Mouse (Mus musculus): Measurements from ENCODE around the gene Letm1.

Letm1 gene

DNA sequence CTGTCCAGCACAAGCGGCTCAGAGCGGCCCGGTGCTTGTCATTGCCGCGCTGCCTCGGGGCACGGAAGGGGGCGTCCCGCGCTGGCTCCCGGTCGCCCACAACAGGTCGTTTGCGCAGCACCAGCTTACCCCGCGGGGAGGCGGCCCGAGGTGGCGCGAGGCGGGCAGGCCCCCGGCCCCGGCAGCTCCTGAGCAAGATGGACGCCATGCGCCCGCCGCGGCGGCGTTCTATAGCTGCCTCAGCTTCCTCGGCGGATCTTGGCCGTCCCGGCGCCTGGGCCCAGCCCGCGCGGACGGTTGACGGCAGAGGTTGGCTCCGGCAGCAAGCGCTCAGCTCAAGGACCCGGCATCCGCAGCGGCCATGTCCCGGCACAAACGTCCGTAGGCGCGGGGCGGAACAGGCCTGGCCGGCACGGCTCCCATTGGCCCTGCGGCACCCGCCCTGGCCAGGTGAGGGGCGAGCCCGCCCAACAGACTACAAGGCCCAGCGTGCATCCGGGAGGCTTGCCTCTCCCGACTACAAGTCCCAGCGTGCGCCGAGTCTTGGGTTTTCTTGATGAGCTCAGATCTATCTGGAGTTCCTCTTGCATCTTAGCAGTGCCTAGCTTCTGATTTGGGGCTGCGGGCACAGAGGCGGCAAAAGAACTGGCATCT lies at the start of gene Letm1:
Letm1 (minus strand) TSS at position 473 of the 654 bp plus-strand sequence.
- peak; percentile 87 to 89 for DNase-seq (ENCODE audit: low read depth in 2 of 2, low spot score in 2 of 2)

DNA sequence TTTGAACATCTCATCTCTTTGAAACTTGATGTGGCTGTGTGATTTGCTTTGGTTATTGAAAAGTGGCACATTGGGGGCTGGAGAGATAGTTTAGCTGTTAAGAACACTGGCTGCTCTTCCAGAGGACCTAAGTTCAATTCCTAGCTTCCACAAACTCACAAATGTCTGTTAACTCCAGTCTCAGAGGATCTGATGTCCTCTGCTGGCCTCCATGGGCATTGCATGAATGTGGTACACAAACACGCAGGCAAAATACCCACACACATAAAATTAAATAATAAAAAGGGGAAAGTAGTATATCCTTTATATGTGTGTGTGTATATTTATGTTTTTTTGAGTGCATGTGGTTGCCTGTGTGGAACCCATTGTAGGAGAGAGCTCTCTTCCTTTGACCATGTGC lies 48.2 kb upstream of the Letm1 start:
- DNase-seq (ENCODE audit: low read depth in 2 of 2, low spot score in 2 of 2): no peak

DNA sequence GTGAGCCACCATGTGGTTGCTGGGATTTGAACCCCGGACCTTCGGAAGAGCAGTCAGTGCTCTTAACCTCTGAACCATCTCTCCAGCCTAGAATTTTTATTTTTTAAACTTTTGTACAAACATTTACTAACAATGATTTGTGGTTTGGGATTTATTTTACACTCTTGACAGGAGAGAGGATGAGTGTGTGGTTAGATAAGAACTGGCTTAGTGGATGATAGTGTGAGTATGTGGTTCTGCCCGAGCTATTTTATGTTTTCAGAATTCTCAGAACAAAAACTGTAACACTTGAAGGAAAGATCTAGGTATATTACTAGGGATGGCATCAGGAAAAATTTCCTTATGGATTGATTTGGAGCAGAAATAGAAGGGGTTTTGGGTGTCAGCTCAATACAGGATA lies 47.3 kb upstream of the Letm1 start:
- no peak for DNase-seq (ENCODE audit: low read depth in 2 of 2, low spot score in 2 of 2)

DNA sequence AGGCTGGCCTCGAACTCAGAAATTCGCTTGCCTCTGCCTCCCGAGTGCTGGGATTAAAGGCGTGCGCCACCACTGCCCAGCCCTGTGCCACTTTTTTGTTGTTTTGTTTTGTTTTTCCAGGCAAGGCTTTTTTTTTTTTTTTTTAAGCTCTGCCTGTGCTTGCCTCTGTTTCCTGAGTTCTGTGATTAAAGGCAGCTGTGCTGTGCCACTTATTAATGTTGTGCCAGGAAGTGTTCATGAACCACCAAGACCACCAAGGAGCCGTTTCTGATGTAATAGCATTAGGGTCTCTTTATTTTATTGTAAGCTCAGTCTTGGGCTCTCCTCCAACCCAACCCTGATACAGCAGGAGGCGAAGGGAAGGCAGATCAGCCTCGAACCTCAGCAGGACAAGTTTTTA lies 45.5 kb upstream of the Letm1 start:
- no peak for DNase-seq (ENCODE audit: low read depth in 2 of 2, low spot score in 2 of 2)

DNA sequence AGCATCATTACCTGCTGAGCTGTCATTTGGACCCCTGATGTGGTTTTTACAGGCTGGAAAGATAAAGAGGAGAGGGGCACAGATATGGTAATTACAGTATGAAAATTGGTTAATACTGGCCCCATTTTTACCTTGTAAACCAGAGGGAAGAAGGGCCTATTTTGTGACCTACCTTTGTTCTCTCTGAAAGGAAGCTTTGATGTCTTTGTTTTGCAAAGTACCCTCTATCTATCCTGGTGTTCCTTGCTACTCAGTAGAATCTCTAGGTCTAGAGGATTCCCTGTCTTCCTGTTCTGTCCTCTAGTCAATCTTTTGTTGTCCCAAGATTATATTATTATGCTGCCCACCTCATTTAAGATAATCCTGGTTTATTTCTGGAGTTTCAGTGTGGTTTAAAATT lies 43.4 kb upstream of the Letm1 start:
- DNase-seq (ENCODE audit: low read depth in 2 of 2, low spot score in 2 of 2): no peak

DNA sequence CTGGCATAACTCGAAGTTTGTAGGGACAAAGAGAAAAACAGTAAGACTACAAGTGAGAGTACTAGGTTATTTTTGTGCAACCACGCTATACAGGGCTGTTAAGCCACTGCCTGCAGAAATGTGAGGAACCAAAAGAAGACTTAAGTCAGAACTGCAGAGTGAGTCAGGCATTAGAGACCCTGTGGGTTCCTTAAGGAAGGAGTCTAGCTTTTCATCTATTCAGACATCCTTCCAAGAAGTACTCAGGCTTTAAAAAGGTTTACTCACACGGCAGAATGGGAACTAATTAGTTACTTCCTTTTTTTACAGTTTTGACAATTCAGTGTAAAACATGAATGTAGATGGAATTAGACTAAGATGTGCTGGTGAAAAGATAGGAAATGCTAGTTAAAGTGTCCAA lies 39.8 kb upstream of the Letm1 start:
- DNase-seq (ENCODE audit: low read depth in 2 of 2, low spot score in 2 of 2): no peak

GRCm38 (mm10) chr5:33821901-33822427 lies 39.3 kb upstream of the Letm1 start:
- DNase-seq (ENCODE audit: low read depth in 2 of 2, low spot score in 2 of 2): no peak

- peak; percentile 12 to 23 for DNase-seq (ENCODE audit: low read depth in 2 of 2, low spot score in 2 of 2)
Measured at GRCm38 (mm10) chr5:33820733-33821621, 38.4 kb upstream of the Letm1 start.

GRCm38 (mm10) chr5:33819876-33820732 lies 37.5 kb upstream of the Letm1 start, which contains the start of gene Nsd2:
Gene Nsd2, plus strand, starts transcription at chr5:33820725.
- DNase-seq (ENCODE audit: low read depth in 2 of 2, low spot score in 2 of 2): peak; percentile 64 to 67

- no peak for DNase-seq (ENCODE audit: low read depth in 2 of 2, low spot score in 2 of 2)
Measured at GRCm38 (mm10) chr5:33819141-33819875, 36.7 kb upstream of the Letm1 start.

GRCm38 (mm10) chr5:33818104-33818503 lies 35.5 kb upstream of the Letm1 start:
- DNase-seq (ENCODE audit: low read depth in 2 of 2, low spot score in 2 of 2): no peak

DNA sequence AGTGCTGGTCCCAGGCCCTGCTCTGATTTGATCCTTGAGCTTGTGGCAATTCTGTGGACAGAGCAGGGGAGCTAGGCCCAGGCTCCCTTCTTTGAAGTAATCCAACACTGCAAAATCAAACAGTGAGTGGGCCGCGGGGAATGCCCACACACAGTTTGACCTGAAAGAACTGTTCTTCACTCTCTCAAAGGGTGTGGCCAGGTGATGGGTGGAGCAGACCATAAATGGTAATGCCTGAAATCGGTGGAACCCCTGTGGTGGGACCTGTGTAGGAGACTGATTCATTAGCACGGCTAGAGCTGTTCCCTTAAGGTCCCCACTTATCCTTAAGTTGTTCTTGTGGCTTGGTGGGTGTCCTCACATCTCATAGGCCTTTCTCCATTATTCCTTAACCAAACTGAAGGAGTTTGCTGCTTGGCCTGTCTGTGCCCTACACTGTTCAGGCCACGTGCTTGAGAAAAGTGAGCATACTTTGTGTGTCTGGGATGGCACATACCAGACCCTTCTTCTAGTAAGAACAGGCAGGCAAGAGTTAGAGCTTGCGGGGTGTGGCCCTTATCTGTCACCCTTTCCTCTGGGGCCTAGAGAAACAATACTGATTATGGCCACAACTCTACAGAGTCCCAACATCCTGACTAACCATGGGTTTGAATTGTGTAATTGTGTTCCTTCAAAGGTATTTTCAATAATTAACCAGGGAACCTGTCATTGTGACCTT lies 33.5 kb upstream of the Letm1 start:
- DNase-seq (ENCODE audit: low read depth in 2 of 2, low spot score in 2 of 2): no peak

DNA sequence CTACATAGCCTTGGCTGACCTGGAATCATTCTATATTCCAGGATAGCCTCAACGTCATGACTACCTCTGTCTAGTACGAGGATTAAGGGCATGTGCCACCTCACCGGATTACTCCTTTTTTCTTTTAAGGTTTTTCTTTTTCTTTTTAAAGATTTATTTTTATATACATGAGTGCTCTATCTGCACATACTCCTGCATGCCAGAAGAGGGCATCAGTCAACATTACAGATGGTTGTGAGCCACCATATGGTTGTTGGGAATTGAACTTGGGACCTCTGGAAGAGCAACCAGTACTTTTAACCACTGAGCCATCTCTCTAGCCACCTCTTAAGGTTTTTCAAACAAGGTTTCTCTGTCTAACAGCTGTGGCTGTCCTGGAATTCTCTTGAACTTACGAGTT lies 28.9 kb upstream of the Letm1 start:
- DNase-seq (ENCODE audit: low read depth in 2 of 2, low spot score in 2 of 2): no peak

- no peak for DNase-seq (ENCODE audit: low read depth in 2 of 2, low spot score in 2 of 2)
Measured at GRCm38 (mm10) chr5:33803337-33803736, 20.7 kb upstream of the Letm1 start.

- DNase-seq (ENCODE audit: low read depth in 2 of 2, low spot score in 2 of 2): no peak
Measured at GRCm38 (mm10) chr5:33791912-33792643, 9.5 kb upstream of the Letm1 start.

GRCm38 (mm10) chr5:33782999-33783390 lies 378 bp upstream of the Letm1 start:
- DNase-seq (ENCODE audit: low read depth in 2 of 2, low spot score in 2 of 2): peak in 1 of 2 experiments; percentile 1

GRCm38 (mm10) chr5:33781964-33782344 lies 663 bp downstream of the Letm1 start:
- DNase-seq (ENCODE audit: low read depth in 2 of 2, low spot score in 2 of 2): no peak

DNA sequence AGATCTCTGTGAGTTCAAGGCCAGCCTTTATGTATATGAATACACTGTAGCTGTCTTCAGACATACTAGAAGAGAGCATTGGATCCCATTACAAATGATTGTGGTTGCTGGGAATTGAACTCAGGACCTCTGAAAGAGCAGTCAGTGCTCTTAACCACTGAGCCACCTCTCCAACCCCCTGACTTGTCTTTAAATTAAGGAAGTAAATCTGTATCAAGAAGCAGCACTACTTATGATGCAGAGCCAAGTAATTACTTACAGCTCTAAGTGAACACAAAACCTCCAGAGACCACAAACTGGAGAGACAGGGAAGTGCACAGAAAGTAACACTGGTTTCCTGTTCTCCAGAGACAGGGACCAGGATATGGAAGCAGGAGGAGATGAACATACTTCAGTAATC lies 5.4 kb downstream of the Letm1 start:
- no peak for DNase-seq (ENCODE audit: low read depth in 2 of 2, low spot score in 2 of 2)

GRCm38 (mm10) chr5:33743481-33743880 lies 39.1 kb downstream of the Letm1 start:
- DNase-seq (ENCODE audit: low read depth in 2 of 2, low spot score in 2 of 2): no peak
